Mouse (Mus musculus) limb, embryonic 13.5 days (tissue): ENCODE measurements around the gene Fam213b. TPM values are rescaled to one million over a fixed set of nuclear protein-coding genes. Genes with fewer than 3 reads are reported as not detected.
A peak's percentile ranks its signal among the peaks of the same experiment; 100 is the strongest.

Experiments used
- ATAC-seq: fragments of 200-750 bp; cut with Nextera tagmentation; 2 replicates; pipeline ENCODE4 v1.8.0; 2017; ENCODE audit warnings: low read depth, moderate number of reproducible peaks, moderate TSS enrichment; ENCODE audit not compliant: low FRiP score
- H3K27ac ChIP-seq: fragments of 300-500 bp; sonication (generic); 2 replicates; pipeline ENCODE4 v1.5.1; 2015; ENCODE audit warnings: inconsistent platforms, mild to moderate bottlenecking, moderate library complexity
- H3K27me3 ChIP-seq: fragments of 300-500 bp; sonication (generic); 2 replicates; pipeline ENCODE4 v1.6.1; 2015; ENCODE audit warnings: mild to moderate bottlenecking, inconsistent platforms
- H3K36me3 ChIP-seq: fragments of 300-500 bp; sonication (generic); 2 replicates; pipeline ENCODE4 v1.6.1; 2015; ENCODE audit warnings: inconsistent platforms, mild to moderate bottlenecking, moderate library complexity
- H3K4me1 ChIP-seq: fragments of 300-500 bp; sonication (generic); 2 replicates; pipeline ENCODE4 v1.6.1; 2015; ENCODE audit warnings: inconsistent platforms
- H3K4me2 ChIP-seq: fragments of 300-500 bp; sonication (generic); replicated peaks from 2 replicates; pipeline ENCODE4 v1.6.1; 2015; ENCODE audit warnings: inconsistent platforms, mild to moderate bottlenecking, moderate library complexity
- H3K4me3 ChIP-seq: fragments of 300-500 bp; sonication (generic); 2 replicates; pipeline ENCODE4 v1.5.1; 2015; ENCODE audit warnings: moderate library complexity, mild to moderate bottlenecking, inconsistent platforms
- H3K9ac ChIP-seq: fragments of 300-500 bp; sonication (generic); 2 replicates; pipeline ENCODE4 v1.6.1; 2015; ENCODE audit warnings: mild to moderate bottlenecking, inconsistent platforms
- H3K9me3 ChIP-seq: fragments of 300-500 bp; sonication (generic); 2 replicates; pipeline ENCODE4 v1.6.1; 2016; ENCODE audit warnings: inconsistent platforms
- WGBS: fragments of 180-500 bp; shearing (Covaris S2); methylation state at CpG from one replicate; pipeline ENCODE4 v1.1.7; 2015; 5-methylcytosine and 5-hydroxymethylcytosine counted together
- polyA plus RNA-seq: library from polyadenylated mRNA; unstranded; fragments of >200 nt; fragmentation: Nextera tagmentation; extraction: Ambion mirVana; gene quantifications from 2 replicates; pipeline ENCODE4 v1.2.1, GENCODE M21; 2015

Fam213b gene
- polyA plus RNA-seq, 1 experiment from 2014 or later, result 44.3 TPM

GRCm38 (mm10) chr4:154915286-154915685 lies 16.4 kb upstream of the Fam213b start:
- no peak overlapping the region for H3K4me2 ChIP-seq
- H3K9me3 ChIP-seq, result no peaks in the 10 kb centered on the region
- H3K9ac ChIP-seq, result no peak overlapping the region
- ATAC-seq, result no peak
- 83% methylated on average over 10 of the region's 10 CpGs for WGBS
- H3K27ac ChIP-seq, result no peak overlapping the region
- no peak overlapping the region for H3K4me3 ChIP-seq
- peaks cover 12% of the 10 kb centered on the region for H3K4me1 ChIP-seq
- no peaks in the 10 kb centered on the region for H3K27me3 ChIP-seq
- H3K36me3 ChIP-seq, result no peaks in the 10 kb centered on the region

GRCm38 (mm10) chr4:154914707-154915106 lies 15.8 kb upstream of the Fam213b start:
- no peak for ATAC-seq
- Histone ChIP-seq H3K9ac (no peak overlapping the region), H3K9me3 (no peaks in the 10 kb centered on the region), H3K27me3 (no peaks in the 10 kb centered on the region), H3K4me1 (peaks cover 15% of the 10 kb centered on the region), H3K4me3 (no peak overlapping the region), H3K36me3 (no peaks in the 10 kb centered on the region), H3K27ac (no peak overlapping the region), H3K4me2 (no peak overlapping the region)
- 67% methylated on average over 3 of the region's 3 CpGs for WGBS

DNA sequence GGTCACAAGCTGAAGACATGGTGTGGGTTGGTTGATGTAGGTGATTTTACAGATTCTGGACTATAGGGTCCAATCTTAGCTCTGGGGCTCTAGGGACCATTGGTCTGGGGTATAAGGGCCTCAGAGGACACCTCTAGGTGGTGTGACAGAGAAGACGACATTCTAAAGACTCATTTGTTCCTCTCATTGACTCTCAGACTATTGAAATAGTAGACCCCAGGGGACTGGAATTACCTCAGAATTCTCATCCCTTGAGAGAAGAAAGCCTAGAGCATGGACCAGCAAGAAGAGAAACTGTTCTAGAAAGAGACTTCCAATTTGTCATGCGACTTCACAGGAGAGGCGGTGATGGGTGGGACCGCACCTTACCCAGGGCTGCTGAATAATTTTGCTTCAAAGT lies 15.3 kb upstream of the Fam213b start:
- Histone ChIP-seq H3K4me1 (peaks cover 15% of the 10 kb centered on the region), H3K36me3 (no peaks in the 10 kb centered on the region), H3K9ac (no peak overlapping the region), H3K27me3 (no peaks in the 10 kb centered on the region), H3K27ac (no peak overlapping the region), H3K9me3 (no peaks in the 10 kb centered on the region), H3K4me3 (no peak overlapping the region), H3K4me2 (no peak overlapping the region)
- 91% methylated on average over 4 of the region's 4 CpGs for WGBS
- ATAC-seq, result no peak

GRCm38 (mm10) chr4:154913845-154914244 lies 14.9 kb upstream of the Fam213b start:
- H3K9me3 ChIP-seq, result no peaks in the 10 kb centered on the region
- H3K4me3 ChIP-seq, result no peak overlapping the region
- H3K9ac ChIP-seq, result no peak overlapping the region
- H3K4me2 ChIP-seq, result no peak overlapping the region
- ATAC-seq, result no peak
- no peak overlapping the region for H3K27ac ChIP-seq
- no peaks in the 10 kb centered on the region for H3K27me3 ChIP-seq
- H3K4me1 ChIP-seq, result peaks cover 15% of the 10 kb centered on the region
- WGBS, result 89% methylated on average over 3 of the region's 3 CpGs
- H3K36me3 ChIP-seq, result no peaks in the 10 kb centered on the region

DNA sequence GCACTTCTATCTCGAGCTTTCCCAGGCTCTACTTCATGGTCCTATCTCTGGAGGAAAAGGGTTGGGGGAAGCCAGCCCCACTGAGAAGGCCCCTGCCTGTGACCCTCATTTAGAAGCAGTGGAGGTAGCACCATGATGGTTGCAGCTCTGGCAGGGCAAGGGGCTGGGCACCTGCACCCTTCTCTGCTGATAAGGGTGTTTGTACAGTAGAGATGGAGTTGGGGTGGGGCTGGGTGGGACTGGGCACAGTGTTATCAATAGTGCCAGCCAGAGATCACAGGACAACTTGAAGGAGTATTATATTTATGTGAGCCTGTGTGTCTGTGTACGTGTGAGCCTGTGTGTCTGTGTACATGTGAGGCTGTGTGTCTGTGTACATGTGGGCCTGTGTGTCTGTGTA lies 12.7 kb upstream of the Fam213b start:
- no peak for ATAC-seq
- H3K4me2 ChIP-seq, result no peak overlapping the region
- H3K9ac ChIP-seq, result no peak overlapping the region
- no peaks in the 10 kb centered on the region for H3K27me3 ChIP-seq
- no peak overlapping the region for H3K4me3 ChIP-seq
- no peaks in the 10 kb centered on the region for H3K36me3 ChIP-seq
- peaks cover 20% of the 10 kb centered on the region for H3K4me1 ChIP-seq
- 78% methylated on average over 2 of the region's 2 CpGs for WGBS
- peak overlapping the region; percentile 58; the same call in 1 of the 2 replicates for H3K27ac ChIP-seq
- H3K9me3 ChIP-seq, result no peaks in the 10 kb centered on the region

DNA sequence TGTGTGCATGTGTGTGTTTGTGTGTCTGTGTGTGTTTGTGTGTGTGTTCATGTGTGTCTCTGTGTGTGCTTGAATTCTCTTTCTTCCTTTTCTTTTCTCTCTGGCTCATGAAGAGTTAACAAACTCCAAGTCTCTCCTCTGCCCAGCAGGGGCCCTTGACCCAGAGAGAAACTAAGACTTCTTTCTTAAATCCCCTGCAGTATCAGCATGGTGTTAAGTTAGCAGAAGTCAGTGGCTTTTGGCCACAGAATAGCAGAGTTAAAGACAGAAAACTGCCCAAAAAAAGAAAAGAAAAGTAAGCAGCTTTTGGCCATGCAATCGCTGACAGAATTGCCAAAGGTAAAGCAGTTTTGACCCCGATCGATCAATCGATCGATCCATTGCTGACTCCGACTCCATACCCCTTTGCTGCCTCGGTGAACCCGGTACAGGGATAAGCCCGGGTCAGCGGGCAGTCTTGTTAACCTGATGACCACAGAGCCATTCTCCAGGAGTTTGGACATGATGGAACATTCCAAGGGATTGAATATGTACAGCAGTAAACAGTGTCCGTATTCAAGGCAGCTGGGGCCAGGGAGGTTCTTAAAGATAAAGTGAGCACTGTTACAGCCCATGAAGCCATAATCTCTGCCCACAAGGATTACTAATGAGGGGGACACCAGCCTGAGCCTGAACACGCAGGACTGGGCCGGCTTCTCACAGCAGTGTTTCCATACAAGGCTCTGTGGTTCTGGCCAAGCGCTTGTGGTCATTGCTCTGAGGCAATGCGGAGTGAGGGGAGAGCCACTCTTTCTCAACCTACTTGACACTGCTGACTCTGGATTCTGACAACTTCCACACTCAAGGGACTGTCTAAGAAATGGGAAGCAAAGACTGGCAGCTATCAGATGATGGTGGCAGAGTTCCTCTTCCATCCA lies 11.9 kb upstream of the Fam213b start:
- no peaks in the 10 kb centered on the region for H3K27me3 ChIP-seq
- H3K9ac ChIP-seq, result no peak overlapping the region
- peak; percentile 42 for ATAC-seq
- H3K4me2 ChIP-seq, result 0 out of 2 replicates have a peak overlapping the region, but pooled peaks have one; percentile 9
- H3K9me3 ChIP-seq, result no peaks in the 10 kb centered on the region
- no peak overlapping the region for H3K4me3 ChIP-seq
- H3K27ac ChIP-seq, result peak overlapping the region; percentile 58; the same call in 1 of the 2 replicates
- 33% methylated on average over 15 of the region's 15 CpGs for WGBS
- H3K4me1 ChIP-seq, result peaks cover 20% of the 10 kb centered on the region
- no peaks in the 10 kb centered on the region for H3K36me3 ChIP-seq

DNA sequence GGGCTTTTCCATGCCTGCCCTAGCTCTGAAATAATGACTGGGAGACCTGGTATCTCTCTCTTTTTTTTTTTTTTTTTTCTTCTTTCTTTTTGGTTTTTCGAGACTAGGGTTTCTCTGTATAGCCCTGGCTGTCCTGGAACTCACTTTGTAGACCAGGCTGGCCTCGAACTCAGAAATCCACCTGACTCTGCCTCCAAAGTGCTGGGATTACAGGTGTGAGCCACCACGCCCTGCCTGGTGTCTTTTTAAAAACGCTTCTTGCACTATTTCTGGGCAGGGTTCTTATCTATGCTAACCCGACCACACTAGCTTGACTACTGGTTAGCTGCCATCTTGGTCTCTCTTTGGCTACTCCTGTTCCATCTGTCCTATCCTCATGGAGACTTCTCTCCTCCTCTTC lies 9.6 kb upstream of the Fam213b start:
- H3K36me3 ChIP-seq, result no peaks in the 10 kb centered on the region
- no peaks in the 10 kb centered on the region for H3K27me3 ChIP-seq
- H3K4me1 ChIP-seq, result peaks cover 26% of the 10 kb centered on the region
- no peak overlapping the region for H3K9ac ChIP-seq
- no peaks in the 10 kb centered on the region for H3K9me3 ChIP-seq
- no peak overlapping the region for H3K4me2 ChIP-seq
- ATAC-seq, result no peak
- 91% methylated on average over 5 of the region's 5 CpGs for WGBS
- no peak overlapping the region for H3K27ac ChIP-seq
- no peak overlapping the region for H3K4me3 ChIP-seq

DNA sequence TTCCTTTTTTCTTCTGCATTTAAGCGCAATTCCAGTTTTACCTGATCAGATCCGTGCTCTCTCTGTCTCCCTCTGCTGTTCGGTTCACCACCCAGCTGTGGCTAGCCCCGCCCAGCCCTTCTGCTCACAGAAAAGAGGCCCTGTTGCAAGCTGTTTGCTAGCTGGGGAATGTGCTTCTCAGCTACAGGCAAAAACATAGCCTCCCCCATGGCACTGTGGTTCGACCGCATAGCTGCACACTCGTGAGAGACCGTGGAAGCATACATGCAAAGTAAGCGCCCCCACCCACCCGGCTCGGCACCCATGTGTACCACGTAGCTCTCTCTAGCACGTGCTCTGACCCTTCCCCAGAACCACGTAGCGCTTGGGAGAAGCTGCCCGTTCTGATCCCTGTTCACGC lies 8.9 kb upstream of the Fam213b start:
- H3K4me3 ChIP-seq, result no peak overlapping the region
- H3K27ac ChIP-seq, result peak overlapping the region; percentile 52; the same call in 1 of the 2 replicates
- H3K9me3 ChIP-seq, result no peaks in the 10 kb centered on the region
- H3K9ac ChIP-seq, result peak overlapping the region; percentile 45; the same call in 1 of the 2 replicates
- peak; percentile 55 for ATAC-seq
- H3K27me3 ChIP-seq, result no peaks in the 10 kb centered on the region
- WGBS, result 44% methylated on average over 17 of the region's 17 CpGs
- H3K4me1 ChIP-seq, result peaks cover 26% of the 10 kb centered on the region
- H3K4me2 ChIP-seq, result peak overlapping the region; percentile 33; the same call in 1 of the 2 replicates
- H3K36me3 ChIP-seq, result no peaks in the 10 kb centered on the region

DNA sequence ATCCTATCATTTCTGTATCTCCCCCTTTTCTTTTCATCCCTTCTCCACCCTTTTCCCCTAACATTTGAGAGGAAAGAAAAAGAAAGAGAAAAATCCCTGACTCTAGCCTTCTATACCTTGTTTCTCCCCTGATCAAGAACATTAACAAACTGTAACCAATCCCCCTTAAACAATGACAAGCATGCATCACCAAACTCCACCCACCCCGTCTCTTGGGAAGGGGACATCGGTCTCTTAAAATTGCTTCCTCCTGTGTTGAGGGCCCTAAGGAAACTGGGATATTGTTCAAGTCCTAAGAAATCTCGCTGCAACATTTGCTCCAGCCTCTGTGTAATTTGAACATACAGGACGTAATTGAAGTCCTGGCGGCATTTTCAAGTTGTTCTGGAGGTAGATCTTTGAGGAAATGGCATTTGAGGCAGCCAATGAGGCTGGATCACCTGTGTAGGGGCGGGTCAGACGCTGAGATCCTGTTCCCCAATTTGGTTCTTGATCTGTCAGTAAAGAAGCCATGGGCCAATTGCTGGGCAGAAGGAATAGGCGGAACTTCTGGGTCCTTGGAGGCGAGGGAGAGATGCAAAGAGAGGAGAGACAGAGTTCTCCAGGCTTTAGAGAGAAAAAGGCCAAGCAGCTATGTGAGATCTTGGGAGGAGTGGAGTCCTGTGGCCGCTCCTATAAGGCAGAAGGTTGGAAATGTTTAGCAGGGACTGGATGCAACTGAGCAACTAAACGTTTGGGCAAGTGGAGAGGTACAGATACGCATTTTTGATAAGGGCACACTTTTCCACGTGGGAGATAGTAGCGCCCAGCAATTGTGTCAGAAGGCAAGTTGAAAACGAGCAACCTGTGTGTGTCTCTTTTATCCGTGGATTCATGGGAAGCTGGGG lies 5.5 kb upstream of the Fam213b start:
- no peaks in the 10 kb centered on the region for H3K36me3 ChIP-seq
- WGBS, result 2% methylated on average over 16 of the region's 16 CpGs
- H3K27ac ChIP-seq, result no peak overlapping the region
- peak; percentile 95 for ATAC-seq
- peaks cover 12% of the 10 kb centered on the region for H3K4me1 ChIP-seq
- H3K4me3 ChIP-seq, result peak overlapping the region; percentile 47
- peak overlapping the region; percentile 67 for H3K9ac ChIP-seq
- H3K9me3 ChIP-seq, result no peaks in the 10 kb centered on the region
- peak overlapping the region; percentile 78 for H3K4me2 ChIP-seq
- H3K27me3 ChIP-seq, result no peaks in the 10 kb centered on the region

GRCm38 (mm10) chr4:154902371-154902770 lies 3.4 kb upstream of the Fam213b start:
- no peak for ATAC-seq

DNA sequence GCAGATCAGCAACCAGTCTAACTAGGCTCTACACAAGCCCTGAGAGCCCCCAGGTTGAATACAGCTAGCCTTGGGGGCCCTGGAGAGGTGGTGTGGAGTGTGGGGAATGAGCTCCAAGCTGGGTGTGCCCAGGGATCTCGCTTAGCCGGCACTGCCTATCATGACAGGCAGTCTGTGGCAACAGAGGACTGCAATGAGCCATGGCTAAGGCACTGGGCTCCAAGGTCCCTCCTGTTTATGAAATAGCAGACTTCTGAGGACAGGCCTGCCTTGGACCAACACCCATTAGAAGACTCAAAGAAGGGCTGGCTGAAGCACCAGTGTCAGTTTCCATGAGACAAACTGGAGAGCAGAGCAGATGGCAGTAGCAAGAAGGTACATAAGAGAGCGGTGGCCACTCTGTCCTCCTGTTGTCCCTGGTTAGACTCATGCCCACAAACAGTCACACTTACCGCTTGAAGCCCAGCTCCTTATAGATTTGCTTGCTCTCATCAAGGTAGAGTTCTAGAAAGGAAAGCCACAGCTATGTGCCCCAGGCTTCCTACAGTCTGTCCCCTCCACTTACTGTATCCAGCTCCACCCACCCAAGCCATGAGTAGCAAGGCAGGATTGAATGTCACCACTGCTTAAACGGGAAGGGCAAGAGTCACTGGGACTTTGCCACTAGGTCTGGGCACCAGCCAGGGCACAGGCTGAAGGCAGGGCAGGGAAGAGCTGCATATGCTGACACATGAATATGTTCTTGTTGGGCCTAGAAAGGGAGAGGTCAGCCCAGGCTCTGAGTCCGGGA lies 1.1 kb downstream of the Fam213b start:
- H3K4me3 ChIP-seq, result peak overlapping the region; percentile 62
- no peaks in the 10 kb centered on the region for H3K9me3 ChIP-seq
- H3K9ac ChIP-seq, result peak overlapping the region; percentile 79
- no peak overlapping the region for H3K27ac ChIP-seq
- 65% methylated on average over 6 of the region's 6 CpGs for WGBS
- peaks cover 10% of the 10 kb centered on the region for H3K36me3 ChIP-seq
- no peak for ATAC-seq
- peaks cover 5% of the 10 kb centered on the region; the same call in 1 of the 2 replicates for H3K27me3 ChIP-seq
- peaks cover 18% of the 10 kb centered on the region for H3K4me1 ChIP-seq
- H3K4me2 ChIP-seq, result peak overlapping the region; percentile 95

More at GRCm38 (mm10) chr4:154902371-154902770, 3.4 kb upstream of the Fam213b start:
- Histone ChIP-seq H3K36me3 (no peaks in the 10 kb centered on the region), H3K27me3 (no peaks in the 10 kb centered on the region), H3K4me3 (no peak overlapping the region), H3K9ac (no peak overlapping the region), H3K9me3 (no peaks in the 10 kb centered on the region), H3K4me1 (peaks cover 19% of the 10 kb centered on the region), H3K4me2 (no peak overlapping the region), H3K27ac (no peak overlapping the region)
- 90% methylated on average over 2 of the region's 2 CpGs for WGBS
